Mouse (Mus musculus) cerebellum, postnatal 36 days (tissue): ENCODE measurements around the gene March2.
"Not testable (repeated sequence)": the region's sequence is repeated elsewhere in the genome, so short reads cannot be mapped to it uniquely, and the experiment has no call there.

Source experiments
- DNase-seq, 2 experiments: peaks; one replicate each; pipeline ENCODE4 v3.0.0; 2021 to 2022; ENCODE audit warnings: mixed read lengths in 2 of 2

March2 gene

GRCm38 (mm10) chr17:33718384-33718881 is at the start of gene March2:
Gene March2, minus strand, starts transcription at chr17:33718670.
- DNase-seq: peak; percentile 94 to 96

- DNase-seq: no peak
These were observed 47.9 kb upstream of the March2 start for GRCm38 (mm10) chr17:33766389-33766788.

DNA sequence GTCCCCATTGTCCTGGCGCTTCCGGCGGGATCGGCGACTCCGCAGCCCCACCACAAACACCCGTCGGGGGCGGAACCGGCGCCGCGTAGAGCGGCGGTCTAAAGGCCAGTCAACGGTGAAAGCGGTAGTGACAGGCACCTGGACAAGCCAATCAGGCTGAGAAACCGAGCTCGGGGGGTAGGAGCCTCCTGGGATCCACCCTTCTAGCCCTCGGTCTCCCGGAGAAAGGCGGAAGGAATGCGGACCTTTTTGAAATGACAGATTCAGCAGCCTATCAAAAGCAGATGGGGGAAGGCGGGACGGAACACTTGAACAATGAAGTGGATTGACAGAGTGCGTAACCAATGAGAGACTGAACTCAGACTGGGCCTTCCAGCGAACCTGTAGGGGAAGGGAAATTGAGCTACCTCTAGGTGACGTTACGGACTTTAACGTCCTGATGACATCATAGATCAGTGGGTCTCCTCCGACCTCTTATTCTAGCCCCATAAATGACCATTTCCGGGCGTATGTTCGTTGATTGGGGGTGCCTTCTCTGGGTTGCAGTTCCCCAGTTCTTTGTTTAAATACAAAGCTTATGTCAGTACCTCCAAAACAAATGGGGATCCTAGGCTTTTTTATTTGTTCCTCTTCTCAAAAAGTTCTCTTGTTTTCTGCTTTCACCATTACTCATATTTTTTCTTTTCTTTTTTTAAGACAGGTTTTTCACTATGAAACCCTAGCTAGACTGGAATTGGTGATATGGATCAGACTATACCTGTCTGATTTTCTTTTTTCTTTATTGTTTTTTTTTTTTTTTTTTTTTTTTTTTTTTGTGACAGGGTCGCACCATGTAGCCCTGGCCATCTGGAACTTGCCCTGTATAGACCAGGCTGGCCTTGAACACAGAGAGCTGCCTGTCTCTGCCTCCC is 42.0 kb upstream of the March2 start, which contains the start of gene Rab11b:
Gene Rab11b, minus strand, starts transcription at position 276 of the 911 bp plus-strand sequence.
- DNase-seq: peak; percentile 100

- DNase-seq: peak; percentile 79 to 86
These were observed 41.3 kb upstream of the March2 start for GRCm38 (mm10) chr17:33759767-33760254.

- peak in 1 of 2 experiments; percentile 15 for DNase-seq
These were observed 38.8 kb upstream of the March2 start for GRCm38 (mm10) chr17:33757231-33757630.

- no peak for DNase-seq
These were observed 37.8 kb upstream of the March2 start for GRCm38 (mm10) chr17:33756108-33756790.

DNA sequence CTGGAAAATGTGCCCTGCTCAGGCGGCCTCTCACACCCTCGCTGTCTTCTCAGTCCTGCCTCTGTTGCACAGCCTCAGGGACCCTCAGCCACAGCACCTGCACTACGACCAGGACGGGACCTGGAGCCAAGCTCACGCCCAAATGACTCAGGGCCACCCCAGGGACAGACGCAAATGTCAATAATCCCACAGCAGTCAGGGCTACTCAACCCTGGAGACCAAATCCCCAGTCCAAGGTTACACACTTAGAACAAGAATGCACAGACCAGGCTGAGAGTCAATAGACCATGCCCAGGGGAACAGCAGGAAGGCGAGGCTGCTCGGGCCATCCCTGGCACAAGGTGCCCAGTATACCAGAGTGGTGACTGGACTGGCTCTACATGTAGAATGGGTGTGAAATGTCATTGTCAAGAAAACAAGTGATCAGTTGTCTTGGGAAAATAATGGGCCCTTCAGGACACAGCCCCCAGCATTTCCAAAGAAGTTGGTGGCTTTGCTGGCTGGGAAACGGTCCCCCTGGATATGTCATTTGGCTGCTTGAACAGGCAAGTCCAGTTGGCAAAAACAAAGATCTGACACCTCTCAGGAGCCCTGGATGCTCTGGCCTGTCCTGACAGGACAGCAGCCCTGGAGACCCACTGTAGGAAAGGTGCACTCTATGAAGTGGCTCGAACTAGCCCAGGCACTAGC is 37.1 kb upstream of the March2 start:
- DNase-seq: peak in 1 of 2 experiments; percentile 16

GRCm38 (mm10) chr17:33754656-33755055 is 36.2 kb upstream of the March2 start:
- DNase-seq: no peak

DNA sequence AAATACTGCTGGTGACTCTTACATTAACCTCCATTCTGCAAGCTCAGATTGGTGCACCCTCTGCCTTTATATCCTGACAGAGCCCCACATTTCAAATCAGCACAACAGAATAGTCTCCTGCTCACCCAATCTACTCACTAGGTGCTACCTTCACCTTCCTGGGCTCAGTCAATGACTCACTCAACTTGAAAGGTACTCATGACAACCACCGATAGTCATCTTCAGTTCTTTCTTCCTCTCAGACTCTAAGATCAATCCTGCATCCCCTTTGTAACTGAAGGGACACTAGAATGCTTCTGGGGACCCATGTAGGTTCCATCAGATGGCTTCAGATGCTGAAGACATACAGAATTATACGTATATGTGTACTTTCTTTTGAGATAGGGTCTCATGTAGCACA is 33.8 kb upstream of the March2 start:
- DNase-seq: no peak

- no peak for DNase-seq
These were observed 32.7 kb upstream of the March2 start for GRCm38 (mm10) chr17:33751181-33751580.

GRCm38 (mm10) chr17:33749451-33749850 is 31.0 kb upstream of the March2 start:
- no peak for DNase-seq

- DNase-seq: no peak
These were observed 27.5 kb upstream of the March2 start for GRCm38 (mm10) chr17:33746011-33746410.

- DNase-seq: no peak
These were observed 26.4 kb upstream of the March2 start for GRCm38 (mm10) chr17:33744686-33745384.

- no peak for DNase-seq
These were observed 23.9 kb upstream of the March2 start for GRCm38 (mm10) chr17:33742420-33742819.

DNA sequence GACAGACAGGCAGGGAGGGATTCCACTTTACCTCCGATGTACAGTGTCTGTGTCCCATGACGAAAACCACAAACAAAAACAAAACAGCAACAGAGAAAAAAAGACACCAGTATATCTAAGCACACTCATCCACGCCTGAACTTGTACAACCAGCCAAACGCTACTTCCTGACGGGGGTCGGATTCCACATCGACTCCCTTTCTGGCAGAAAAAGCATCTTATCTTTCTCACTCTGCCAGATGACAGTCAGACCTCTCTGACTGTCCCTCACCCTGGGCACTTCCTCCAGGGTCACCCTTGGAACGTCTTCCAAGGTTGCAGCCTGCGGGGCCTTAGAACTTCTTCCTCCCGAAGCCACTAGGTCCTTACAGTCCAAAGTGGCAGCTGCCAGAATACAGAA is 15.1 kb upstream of the March2 start:
- not testable (repeated sequence) for DNase-seq

DNA sequence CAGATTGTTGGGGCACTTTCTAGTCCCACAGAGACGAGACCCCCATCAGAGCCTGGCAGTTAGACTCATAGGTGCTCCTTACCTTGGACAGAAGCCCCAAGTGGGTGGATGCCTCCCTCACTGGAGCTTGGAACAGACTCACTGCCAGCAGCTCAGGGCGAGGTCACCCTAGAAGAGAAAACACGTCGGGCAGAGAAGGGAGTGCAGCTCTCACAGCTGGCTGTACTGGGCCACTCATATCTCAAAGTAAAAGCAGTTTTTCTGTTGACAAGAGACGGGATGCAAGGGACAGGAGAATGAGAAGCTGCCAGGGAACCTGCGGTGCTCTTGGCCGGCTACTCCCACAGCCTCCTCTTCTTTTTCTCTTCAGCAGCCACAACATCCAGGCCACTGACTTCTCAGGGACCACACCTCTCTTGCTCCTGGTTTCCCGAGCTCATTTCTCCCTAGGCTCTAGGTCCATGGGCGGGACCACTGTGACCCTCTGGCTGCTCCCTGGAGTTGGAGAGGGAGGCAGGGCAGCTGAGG is 14.2 kb upstream of the March2 start:
- not testable (repeated sequence) for DNase-seq

- DNase-seq: no peak
These were observed 10.7 kb upstream of the March2 start for GRCm38 (mm10) chr17:33729215-33729614.

DNA sequence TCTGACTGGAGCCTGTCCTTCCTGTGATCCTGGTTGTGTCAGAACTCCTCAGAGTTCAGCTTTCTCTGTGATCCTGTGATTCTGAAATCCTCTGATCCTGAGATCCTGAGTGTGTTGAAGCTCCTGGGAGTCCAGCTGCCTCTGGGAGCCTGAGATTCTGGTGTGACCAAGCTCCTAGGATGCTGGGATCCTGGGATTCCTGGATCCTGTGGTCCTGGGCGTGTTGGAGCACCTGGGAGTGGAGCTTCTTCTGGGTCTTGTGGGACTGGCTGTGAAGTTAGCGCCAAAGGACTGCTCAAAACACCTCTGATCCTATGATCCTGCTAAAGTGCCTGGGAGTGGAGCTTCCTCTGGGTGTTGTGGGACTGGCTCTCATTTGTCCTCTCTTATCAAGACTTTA is 9.9 kb upstream of the March2 start:
- no peak for DNase-seq

GRCm38 (mm10) chr17:33719736-33720378 is 1.4 kb upstream of the March2 start:
- DNase-seq: no peak

DNA sequence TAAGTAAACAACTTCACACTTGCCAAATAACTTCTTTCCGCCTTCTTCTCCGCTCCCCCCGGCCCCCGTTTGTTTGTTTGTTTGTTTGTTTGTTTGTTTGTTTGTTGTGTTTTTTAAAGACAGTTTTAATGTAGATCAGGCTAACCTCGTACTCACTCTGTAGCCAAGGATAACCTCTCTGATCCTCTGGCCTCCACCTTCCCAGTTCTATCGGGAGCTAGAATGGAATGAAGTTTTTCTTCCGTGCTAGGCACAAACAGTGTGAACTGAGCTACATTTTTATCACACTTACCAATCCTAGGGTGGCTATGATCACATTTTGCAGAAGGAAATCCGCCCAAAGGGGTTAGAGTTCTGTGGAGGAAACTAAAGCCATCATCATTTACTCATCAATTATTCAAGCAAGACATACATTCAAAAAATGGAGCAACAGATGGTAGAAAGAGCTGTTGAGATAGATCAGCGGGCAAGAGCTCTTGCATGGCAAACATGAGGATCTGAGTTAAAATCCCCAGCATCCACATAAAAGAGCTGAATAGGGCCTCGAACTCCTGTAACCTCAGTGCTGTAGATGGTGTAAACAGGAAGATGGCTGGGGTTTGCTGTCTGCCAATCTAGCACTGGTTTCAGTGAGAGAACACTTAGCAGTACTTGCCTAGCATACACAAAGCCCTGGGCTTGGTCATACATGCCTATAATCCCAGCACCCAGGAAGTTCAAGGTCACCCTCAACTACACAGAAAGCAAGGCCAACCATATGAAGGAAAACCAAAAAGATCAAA is 665 bp upstream of the March2 start:
- DNase-seq: no peak

DNA sequence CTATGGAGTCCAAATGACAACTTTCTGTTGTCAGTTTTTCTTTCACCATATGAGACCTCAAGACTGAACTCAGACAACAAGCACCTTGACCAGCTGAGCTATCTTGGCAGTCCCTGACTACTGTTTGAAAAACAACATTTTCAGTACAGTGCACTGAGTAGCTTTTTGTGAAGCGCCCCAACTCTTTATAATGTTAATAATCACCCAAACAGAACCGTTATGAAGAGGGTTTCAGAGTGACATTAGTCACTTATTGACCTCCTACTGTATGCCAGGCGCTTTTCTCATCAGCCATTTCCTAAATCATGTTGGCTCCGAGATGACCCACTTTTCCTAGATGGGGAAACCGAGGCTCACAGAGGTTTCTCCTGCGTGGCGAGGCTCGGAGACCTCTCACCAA is 488 bp downstream of the March2 start:
- no peak for DNase-seq
